Mouse (Mus musculus) spleen, adult 12 weeks (tissue): ENCODE results near the gene Gm17087.

Experiments
- DNase-seq: peaks from one replicate; pipeline ENCODE4 v3.0.0; 2022; ENCODE audit warnings: low spot score

Gene Gm17087

GRCm38 (mm10) chr17:8541974-8542538 lies 24.7 kb downstream of the Gm17087 start:
- no peak for DNase-seq

GRCm38 (mm10) chr17:8538102-8538501 lies 28.6 kb downstream of the Gm17087 start:
- DNase-seq, result no peak

DNA sequence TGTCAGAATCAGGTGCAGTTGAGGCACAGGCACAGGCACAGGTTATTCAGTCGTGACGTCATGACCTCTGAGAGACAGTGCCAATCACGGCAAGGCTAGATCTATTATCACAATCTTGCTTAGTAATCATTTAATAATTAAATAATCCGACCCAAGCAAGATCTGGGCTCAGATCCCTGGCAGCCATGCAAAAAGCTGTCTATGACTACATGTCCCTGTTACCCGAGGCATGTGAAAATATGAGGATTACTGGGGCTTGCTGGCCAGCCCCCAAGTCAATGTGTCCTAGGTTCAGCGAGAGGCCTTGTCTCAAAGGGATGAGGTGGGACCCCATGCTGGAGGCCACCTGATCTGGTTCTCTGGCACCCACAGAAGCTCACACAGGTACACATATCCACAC lies 30.2 kb downstream of the Gm17087 start:
- no peak for DNase-seq

DNA sequence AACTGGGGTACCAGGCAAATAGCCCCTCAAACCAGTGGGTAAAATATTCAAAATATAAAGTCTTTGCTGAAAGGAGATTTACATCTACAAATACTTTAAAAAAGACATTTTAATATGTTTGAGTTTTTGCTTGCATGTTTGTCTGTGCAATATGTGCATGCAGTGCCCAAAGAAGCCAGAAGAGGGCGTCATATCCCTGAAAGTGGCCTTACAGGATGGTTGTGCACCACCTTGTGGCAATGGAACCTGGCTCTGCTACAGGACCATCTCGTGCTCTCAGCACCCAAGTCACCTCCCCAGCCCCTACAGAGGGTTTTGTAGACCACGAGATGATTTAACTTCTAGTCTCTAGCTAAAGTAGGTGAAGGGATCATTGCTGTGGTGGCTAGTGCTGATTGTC lies 32.9 kb downstream of the Gm17087 start:
- DNase-seq, result no peak

DNA sequence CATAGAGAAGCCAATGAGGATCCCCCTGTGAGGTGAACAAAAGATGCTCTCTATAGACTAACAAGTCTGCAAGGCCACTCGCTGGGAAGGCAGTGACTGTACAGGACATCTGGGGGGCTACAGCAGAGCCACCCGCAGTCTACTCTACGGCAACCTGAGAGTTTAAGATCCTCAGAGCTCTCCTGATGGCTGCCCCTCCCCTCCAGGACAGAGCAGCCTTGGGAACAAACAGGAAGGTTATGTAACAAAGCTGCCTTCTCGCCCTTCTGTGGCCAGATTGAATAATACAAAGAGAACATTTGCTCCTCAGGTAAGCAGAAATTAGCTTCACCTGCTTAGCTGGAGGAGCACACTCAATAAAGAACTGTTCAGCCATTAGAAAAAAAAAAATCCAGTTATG lies 34.1 kb downstream of the Gm17087 start:
- DNase-seq, result no peak

GRCm38 (mm10) chr17:8528641-8529040 lies 38.1 kb downstream of the Gm17087 start:
- no peak for DNase-seq

GRCm38 (mm10) chr17:8526815-8527261 lies 39.9 kb downstream of the Gm17087 start:
- no peak for DNase-seq

- no peak for DNase-seq
These were observed 40.6 kb downstream of the Gm17087 start for GRCm38 (mm10) chr17:8525971-8526740.

GRCm38 (mm10) chr17:8525225-8525721 lies 41.5 kb downstream of the Gm17087 start, which contains the start of gene Pde10a:
Gene Pde10a (plus strand): TSS chr17:8525372.
- no peak for DNase-seq

DNA sequence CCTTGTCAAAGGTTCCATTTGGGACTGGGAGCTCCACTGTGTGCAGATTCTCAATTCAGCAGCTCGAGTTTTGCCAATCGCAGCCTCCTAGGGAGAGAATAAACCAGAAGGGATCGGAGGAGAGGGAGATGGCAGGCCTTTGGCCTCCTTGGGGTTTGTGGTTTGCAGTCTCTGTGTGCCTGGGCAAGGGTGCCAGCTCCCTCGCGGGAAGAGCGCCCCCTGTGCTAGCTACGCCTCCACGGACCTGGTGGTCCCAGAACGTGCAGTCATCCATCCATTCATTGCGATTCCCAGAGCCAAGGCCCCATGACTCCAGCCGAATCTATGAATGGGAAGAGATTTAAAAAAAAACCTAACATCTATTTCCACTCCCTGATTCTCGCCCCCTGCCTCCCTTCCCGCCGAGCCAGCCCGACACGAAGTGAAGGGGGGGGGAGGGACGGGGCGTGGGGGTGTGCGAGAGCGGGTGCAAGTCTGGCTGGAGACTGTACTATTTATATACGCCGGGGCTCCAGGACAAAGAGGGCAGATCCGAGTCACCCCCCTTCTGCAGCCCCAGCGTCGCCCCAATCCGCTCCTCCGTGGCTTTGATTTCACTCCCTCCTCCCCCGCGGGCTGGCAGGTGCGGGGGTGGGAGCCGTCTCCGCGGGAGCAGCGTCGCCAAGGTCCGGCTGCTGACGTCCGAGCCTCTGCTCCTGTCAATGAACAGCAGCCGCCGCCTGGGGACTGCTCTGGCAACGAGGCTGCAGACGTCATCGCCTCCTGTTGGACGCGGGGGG lies 42.2 kb downstream of the Gm17087 start:
- DNase-seq, result no peak

DNA sequence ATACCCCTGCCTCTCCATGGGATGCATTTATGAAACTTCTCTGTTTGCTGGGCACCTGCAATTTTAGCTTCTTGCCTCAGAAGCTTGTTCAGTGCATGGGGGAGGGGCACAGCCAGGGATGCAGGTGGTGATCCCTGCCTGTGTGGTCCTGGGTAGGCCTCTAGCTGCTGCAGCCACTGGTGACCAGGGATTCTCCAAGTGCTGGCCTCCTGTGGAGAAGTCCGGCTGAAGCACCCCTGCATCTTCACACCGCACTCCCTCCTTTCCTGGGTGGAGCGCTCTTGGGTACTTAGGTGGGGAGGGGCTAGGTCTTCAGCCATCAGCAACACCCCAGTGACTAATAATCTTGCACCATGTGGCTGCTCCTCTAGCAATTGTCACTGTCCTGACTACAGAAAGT lies 42.8 kb downstream of the Gm17087 start:
- DNase-seq, result no peak

- no peak for DNase-seq
These were observed 50.7 kb downstream of the Gm17087 start for GRCm38 (mm10) chr17:8516006-8516405.
